Comparison of ENCODE assay signal across 8 mouse cellular contexts in genomic region chr10:42273403-42273759, GRCm38 (mm10). TPM values are rescaled to one million over a fixed set of nuclear protein-coding genes. Genes with fewer than 3 reads are reported as not detected.
DNase-seq lines count a peak whose midpoint lies in the region; ATAC-seq lines count a peak whose summit lies in the region.

No protein-coding gene starts in this region.

- peaks cover 11% of the 10 kb centered on the region; the same call in 1 of the 2 replicates for H3K36me3 ChIP-seq in kidney, embryonic 15.5 days
- H3K36me3 ChIP-seq in embryonic facial prominence, embryonic 10.5 days (replicated peaks), result no peaks in the 10 kb centered on the region; the same call in 1 of the 2 replicates
- H3K36me3 ChIP-seq in hindbrain, embryonic 15.5 days, result no peaks in the 10 kb centered on the region
- H3K36me3 ChIP-seq in midbrain, embryonic 14.5 days (ENCODE audit: control insufficient read depth, insufficient read depth, low read length), result no peaks in the 10 kb centered on the region

- no peak for DNase-seq in kidney, postnatal 4 days
- DNase-seq in embryonic facial prominence, embryonic 10.5 days (ENCODE audit: low spot score), result no peak
- DNase-seq in midbrain, embryonic 14.5 days, result no peak
- DNase-seq in embryo, embryonic 10 days (ENCODE audit: low spot score), result no peak
- no peak for DNase-seq in cerebellum, adult 11-12 months

- 0 out of 2 replicates have a peak overlapping the region, but pooled peaks have one; percentile 29 for H3K9ac ChIP-seq in kidney, embryonic 15.5 days
- H3K9ac ChIP-seq in hindbrain, embryonic 15.5 days, result no peak overlapping the region
- no peak overlapping the region for H3K9ac ChIP-seq in midbrain, embryonic 14.5 days (replicated peaks; ENCODE audit: low read length)

- 72% methylated on average over 6 of the region's 6 CpGs for WGBS in kidney, embryonic 15.5 days
- 66% methylated on average over 6 of the region's 6 CpGs for WGBS in embryonic facial prominence, embryonic 10.5 days
- 66% methylated on average over 6 of the region's 6 CpGs for WGBS in hindbrain, embryonic 15.5 days
- 67% methylated on average over 6 of the region's 6 CpGs for WGBS in midbrain, embryonic 14.5 days

- ATAC-seq in kidney, embryonic 15.5 days (replicated peaks; ENCODE audit: low FRiP score), result no peak
- no peak for ATAC-seq in hindbrain, embryonic 15.5 days (ENCODE audit: low FRiP score, low read depth)
- no peak for ATAC-seq in midbrain, embryonic 14.5 days (ENCODE audit: low FRiP score, low TSS enrichment)
- no peak for ATAC-seq in megakaryocyte-erythroid progenitor cell, adult 5-6 weeks (replicated peaks; ENCODE audit: low FRiP score, low TSS enrichment, poor library complexity, severe bottlenecking)

- H3K27ac ChIP-seq in kidney, embryonic 15.5 days, result no peak overlapping the region
- no peak overlapping the region for H3K27ac ChIP-seq in embryonic facial prominence, embryonic 10.5 days (replicated peaks)
- no peak overlapping the region for H3K27ac ChIP-seq in hindbrain, embryonic 15.5 days (replicated peaks)
- H3K27ac ChIP-seq in midbrain, embryonic 14.5 days (replicated peaks; ENCODE audit: low read depth, low read length), result no peak overlapping the region

- peaks cover 61% of the 10 kb centered on the region for H3K4me1 ChIP-seq in kidney, embryonic 15.5 days
- peaks cover 64% of the 10 kb centered on the region for H3K4me1 ChIP-seq in embryonic facial prominence, embryonic 10.5 days
- peaks cover 34% of the 10 kb centered on the region for H3K4me1 ChIP-seq in hindbrain, embryonic 15.5 days (replicated peaks)
- H3K4me1 ChIP-seq in midbrain, embryonic 14.5 days (ENCODE audit: control insufficient read depth, insufficient read depth, low read length), result peaks cover 13% of the 10 kb centered on the region

- H3K9me3 ChIP-seq in kidney, embryonic 15.5 days (replicated peaks), result no peaks in the 10 kb centered on the region
- H3K9me3 ChIP-seq in embryonic facial prominence, embryonic 10.5 days, result no peaks in the 10 kb centered on the region
- no peaks in the 10 kb centered on the region for H3K9me3 ChIP-seq in hindbrain, embryonic 15.5 days
- no peaks in the 10 kb centered on the region for H3K9me3 ChIP-seq in midbrain, embryonic 14.5 days (ENCODE audit: control insufficient read depth, low read length)

- peak overlapping the region; percentile 93 for H3K4me2 ChIP-seq in kidney, embryonic 15.5 days
- peak overlapping the region; percentile 75 for H3K4me2 ChIP-seq in hindbrain, embryonic 15.5 days
- peak overlapping the region; percentile 98 for H3K4me2 ChIP-seq in midbrain, embryonic 14.5 days (ENCODE audit: low read length)

- peak overlapping the region; percentile 83 for H3K4me3 ChIP-seq in kidney, embryonic 15.5 days (replicated peaks)
- H3K4me3 ChIP-seq in embryonic facial prominence, embryonic 10.5 days, result peak overlapping the region; percentile 89
- H3K4me3 ChIP-seq in hindbrain, embryonic 15.5 days, result peak overlapping the region; percentile 81
- H3K4me3 ChIP-seq in midbrain, embryonic 14.5 days (replicated peaks; ENCODE audit: low read depth, low read length), result 0 out of 2 replicates have a peak overlapping the region, but pooled peaks have one; percentile 80

- H3K27me3 ChIP-seq in kidney, embryonic 15.5 days, result no peaks in the 10 kb centered on the region
- H3K27me3 ChIP-seq in embryonic facial prominence, embryonic 10.5 days (replicated peaks; ENCODE audit: low read depth, poor library complexity, severe bottlenecking), result peaks cover 26% of the 10 kb centered on the region
- peaks cover 3% of the 10 kb centered on the region for H3K27me3 ChIP-seq in hindbrain, embryonic 15.5 days
- H3K27me3 ChIP-seq in midbrain, embryonic 14.5 days (ENCODE audit: control insufficient read depth, insufficient read depth, low read length), result peaks cover 7% of the 10 kb centered on the region; the same call in 1 of the 2 replicates

RNA-seq across cellular contexts. Expression of gene Foxo3, which starts 3.2 kb away (rescaled TPM):
- polyA plus RNA-seq in kidney, embryonic 15.5 days (2015; fragmentation: Nextera tagmentation; extraction: Ambion mirVana), result 6.1 and 7.0 TPM in 2 replicates
- polyA plus RNA-seq in embryonic facial prominence, embryonic 10.5 days (2016; fragmentation: Nextera tagmentation; extraction: Ambion mirVana), result 2.8 and 3.3 TPM in 2 replicates
- polyA plus RNA-seq in hindbrain, embryonic 15.5 days (2015; fragmentation: Nextera tagmentation; extraction: Ambion mirVana), result 4.4 and 4.8 TPM in 2 replicates
- polyA plus RNA-seq in midbrain, embryonic 14.5 days (2014; fragmentation: Nextera tagmentation; extraction: Ambion mirVana), result 6.0 and 8.3 TPM in 2 replicates
- 37.6 and 51.7 TPM in 2 replicates for total RNA-seq in megakaryocyte-erythroid progenitor cell, adult 5-6 weeks (2014; fragmentation: Nextera tagmentation)
- 38.6 and 40.0 TPM in 2 replicates for total RNA-seq in megakaryocyte-erythroid progenitor cell, adult 5-6 weeks (2017)
